Mouse (Mus musculus) ES-E14 (cell line): ENCODE measurements around the gene Slc3a1.

Experiments used
- CHD2 ChIP-seq: IDR thresholded peaks from 2 replicates; pipeline ENCODE4 v1.6.1; 2014; ENCODE audit warnings: mild to moderate bottlenecking, low read depth, low read length, inconsistent platforms
- HCFC1 ChIP-seq: IDR thresholded peaks from 2 replicates; pipeline ENCODE4 v1.6.1; 2012; ENCODE audit warnings: low read length, inconsistent platforms, borderline replicate concordance; ENCODE audit not compliant: insufficient read depth
- ZC3H11A ChIP-seq: IDR thresholded peaks from 2 replicates; pipeline ENCODE4 v1.6.1; 2012; ENCODE audit warnings: low read depth, mild to moderate bottlenecking, inconsistent platforms, low read length, borderline replicate concordance

GRCm38 (mm10) chr17:85103310-85103709 is 75.1 kb downstream of the Slc3a1 start:
- TF ChIP-seq ZC3H11A (no peak), HCFC1 (no peak), CHD2 (no peak)
